Mouse (Mus musculus): ENCODE results near the gene Odf3l1. TPM values are rescaled to one million over a fixed set of nuclear protein-coding genes. Genes with fewer than 3 reads are reported as not detected.

The Odf3l1 gene
- total RNA-seq, 2 experiments from 2014 or later: not detected

DNA sequence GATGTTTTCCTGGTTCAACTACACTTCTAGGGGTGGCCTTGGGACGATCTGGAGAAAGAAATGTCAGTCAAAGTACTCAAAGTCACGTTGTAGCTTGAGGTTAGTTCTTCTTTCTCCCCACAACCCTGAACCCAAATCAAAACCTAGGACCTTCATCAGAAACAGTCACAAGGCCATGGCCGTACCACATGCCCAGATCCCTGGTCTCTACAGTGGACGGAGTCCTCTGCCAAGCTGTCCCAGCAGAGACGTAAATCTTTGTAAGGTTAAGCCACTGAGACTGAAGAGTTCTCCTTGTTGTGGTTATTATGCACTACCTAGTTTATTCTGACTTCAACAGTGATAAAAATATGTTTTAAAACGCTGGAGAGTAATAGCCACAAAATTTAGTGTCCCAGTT, 35.6 kb downstream of the Odf3l1 start:
- TF ChIP-seq CTCF (conservative IDR thresholded peaks at IDR 0.05): no peak
- DNase-seq (ENCODE audit: low spot score in 2 of 2): no peak
- H3K27ac ChIP-seq: no peak overlapping the region
- no peak overlapping the region for H3K4me3 ChIP-seq

DNA sequence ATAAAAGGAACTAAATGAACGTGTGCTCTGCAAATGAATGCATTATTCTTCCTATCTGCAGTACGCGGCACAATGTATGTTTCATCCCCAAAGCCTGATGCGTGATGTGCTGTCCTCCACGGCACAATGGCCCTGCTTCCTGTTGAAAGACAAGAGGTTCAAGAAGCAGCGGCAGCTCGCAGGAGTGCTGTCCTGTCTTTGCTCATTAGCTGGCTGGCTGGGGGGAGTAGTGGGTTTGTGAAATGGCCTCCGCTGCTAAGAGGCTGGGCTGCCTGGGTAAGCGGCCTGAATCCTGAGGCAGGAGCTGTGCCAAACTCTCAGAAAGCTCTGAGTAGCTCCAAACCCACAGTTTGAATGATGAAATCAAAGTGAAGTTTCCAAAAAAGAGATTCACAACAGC, 36.3 kb downstream of the Odf3l1 start:
- no peak for DNase-seq (ENCODE audit: low spot score in 2 of 2)
- no peak overlapping the region for H3K4me3 ChIP-seq

GRCm38 (mm10) chr9:56825476-56826213, 38.8 kb downstream of the Odf3l1 start:
- no peak for TF ChIP-seq CTCF (conservative IDR thresholded peaks at IDR 0.05)
- Histone ChIP-seq H3K4me3 (peak overlapping the region; percentile 42), H3K27ac (peak overlapping the region; percentile 65; the same call in 1 of the 2 replicates)
- DNase-seq (ENCODE audit: low spot score in 2 of 2): no peak

More for the DNA sequence above, 36.3 kb downstream of the Odf3l1 start:
- no peak overlapping the region for H3K27ac ChIP-seq
- TF ChIP-seq CTCF (conservative IDR thresholded peaks at IDR 0.05): no peak

DNA sequence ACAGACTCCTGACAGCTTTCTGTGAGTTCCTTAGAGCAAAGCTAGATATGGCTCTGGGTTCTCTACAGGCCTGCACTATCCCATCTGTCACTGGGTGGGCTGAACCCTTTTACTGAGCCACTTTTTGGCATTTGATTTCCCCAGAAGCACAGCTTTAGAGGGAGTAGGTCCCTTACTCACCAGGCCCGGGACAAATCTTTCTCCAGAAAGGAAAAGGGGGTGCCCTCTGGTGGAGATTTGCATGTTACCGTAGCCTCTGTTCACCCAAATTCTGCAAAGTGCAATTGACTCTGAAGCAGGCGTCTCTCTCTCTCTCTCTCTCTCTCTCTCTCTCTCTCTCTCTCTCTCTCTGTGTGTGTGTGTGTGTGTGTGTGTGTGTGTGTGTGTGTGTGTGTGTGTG, 39.6 kb downstream of the Odf3l1 start:
- TF ChIP-seq CTCF (conservative IDR thresholded peaks at IDR 0.05): peak; percentile 71
- peak; percentile 24 to 60 for DNase-seq (ENCODE audit: low spot score in 2 of 2)
- H3K4me3 ChIP-seq: no peak overlapping the region
- no peak overlapping the region for H3K27ac ChIP-seq

DNA sequence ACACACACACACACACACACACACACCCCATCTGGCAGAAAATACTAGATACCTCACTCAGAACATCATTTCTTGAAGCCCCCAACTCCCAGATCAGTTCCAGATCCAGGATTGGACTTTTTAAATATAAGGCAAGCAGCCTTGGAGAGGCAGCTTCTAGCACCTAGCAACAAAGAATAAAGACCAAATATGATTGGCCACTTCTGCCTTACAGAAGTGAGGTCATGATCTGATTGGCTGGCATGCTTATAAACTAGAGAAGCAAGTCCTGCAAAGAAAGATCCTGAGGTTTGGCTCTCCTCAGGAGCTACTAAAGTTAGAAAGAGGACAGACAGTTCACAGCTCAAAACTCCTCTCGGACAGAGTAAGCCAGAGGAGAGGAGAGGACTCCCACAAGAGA, 53.6 kb downstream of the Odf3l1 start:
- no peak overlapping the region for H3K27ac ChIP-seq
- no peak for TF ChIP-seq CTCF (conservative IDR thresholded peaks at IDR 0.05)
- DNase-seq (ENCODE audit: low spot score in 2 of 2): no peak
- no peak overlapping the region for H3K4me3 ChIP-seq

DNA sequence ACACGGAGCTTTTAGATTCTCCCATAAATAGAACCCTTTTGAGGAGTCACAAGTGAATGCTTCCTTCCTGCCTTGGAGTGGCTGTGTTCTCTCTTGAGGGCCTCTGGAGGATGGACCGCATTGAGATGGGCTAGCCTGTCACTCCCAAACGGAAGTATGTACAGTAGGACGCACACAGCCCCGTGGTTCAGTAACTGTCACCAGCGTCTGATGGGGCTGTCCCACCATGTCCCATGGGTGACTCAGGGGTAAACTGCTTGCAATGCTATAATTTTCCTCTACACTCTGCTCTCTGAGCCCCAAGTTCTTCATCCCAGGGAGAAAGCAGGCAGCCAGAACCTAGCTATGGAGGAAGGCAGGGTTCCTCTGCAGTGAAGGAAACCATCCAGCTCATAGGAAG, 56.5 kb downstream of the Odf3l1 start:
- DNase-seq (ENCODE audit: low spot score in 2 of 2): no peak
- Histone ChIP-seq H3K27ac (no peak overlapping the region), H3K4me3 (no peak overlapping the region)
- TF ChIP-seq CTCF (conservative IDR thresholded peaks at IDR 0.05): no peak

- no peak for TF ChIP-seq CTCF (conservative IDR thresholded peaks at IDR 0.05)
- DNase-seq (ENCODE audit: low spot score in 2 of 2): no peak
- Histone ChIP-seq H3K27ac (no peak overlapping the region), H3K4me3 (no peak overlapping the region)
These were observed 61.3 kb downstream of the Odf3l1 start for GRCm38 (mm10) chr9:56803146-56803545.

Other genes starting within 250 kb of the Odf3l1 start
- gene Lingo1, start 68.2 kb downstream of the Odf3l1 start, total RNA-seq (2021): 100 to 1,000 TPM; 249 to 268 TPM
- 10 to 100 TPM; 17.4 to 18.4 TPM for gene Cspg4, start 354 bp upstream of the Odf3l1 start, total RNA-seq (2021)
- gene Snx33, start 63.7 kb upstream of the Odf3l1 start, total RNA-seq (2021): 1 to 10 TPM; 7.2 to 8.9 TPM
- gene Imp3, start 72.8 kb upstream of the Odf3l1 start, total RNA-seq (2021): 10 to 100 TPM; 54.9 to 56.8 TPM
- gene Snupn, start 86.2 kb upstream of the Odf3l1 start, total RNA-seq (2021): 10 to 100 TPM; 15.2 to 19.1 TPM
- 10 to 100 TPM; 27.4 to 30.6 TPM for gene Ptpn9, start 130.2 kb upstream of the Odf3l1 start, total RNA-seq (2021)
- gene Sin3a, start 207.4 kb upstream of the Odf3l1 start, total RNA-seq (2021): 10 to 100 TPM; 32.2 to 33.1 TPM